Mouse (Mus musculus) stomach, embryonic 15.5 days (tissue): ENCODE measurements at regions not wholly inside any gene's neighbourhood (a gene's known extent, or its start where the extent isn't known, plus 50 kb on each side); places are given as distances from the start of the nearest gene placed in this dataset.

ENCODE experiments used
- ATAC-seq: fragments of 200-750 bp; cut with Nextera tagmentation; 2 replicates; pipeline ENCODE4 v1.8.0; 2017; ENCODE audit warnings: low read depth, moderate number of reproducible peaks, moderate TSS enrichment; ENCODE audit not compliant: insufficient read depth, low FRiP score
- H3K27ac ChIP-seq: fragments of 300-500 bp; sonication (generic); 2 replicates; pipeline ENCODE4 v1.5.1; 2015; ENCODE audit warnings: mild to moderate bottlenecking, inconsistent platforms
- H3K27me3 ChIP-seq: fragments of 300-500 bp; sonication (generic); replicated peaks from 2 replicates; pipeline ENCODE4 v1.6.1; 2015; ENCODE audit warnings: inconsistent platforms
- H3K36me3 ChIP-seq: fragments of 300-500 bp; sonication (generic); 2 replicates; pipeline ENCODE4 v1.6.1; 2015; ENCODE audit warnings: inconsistent platforms
- H3K4me1 ChIP-seq: fragments of 300-500 bp; sonication (generic); 2 replicates; pipeline ENCODE4 v1.6.1; 2015; ENCODE audit warnings: inconsistent platforms
- H3K4me2 ChIP-seq: fragments of 300-500 bp; sonication (generic); 2 replicates; pipeline ENCODE4 v1.6.1; 2015; ENCODE audit warnings: mild to moderate bottlenecking, inconsistent platforms
- H3K4me3 ChIP-seq: fragments of 300-500 bp; sonication (generic); replicated peaks from 2 replicates; pipeline ENCODE4 v1.5.1; 2015; ENCODE audit warnings: inconsistent platforms
- H3K9ac ChIP-seq: fragments of 300-500 bp; sonication (generic); 2 replicates; pipeline ENCODE4 v1.6.1; 2015; ENCODE audit warnings: inconsistent platforms
- H3K9me3 ChIP-seq: fragments of 300-500 bp; sonication (generic); 2 replicates; pipeline ENCODE4 v1.6.1; 2016; ENCODE audit warnings: inconsistent platforms
- WGBS: fragments of 180-500 bp; shearing (Covaris S2); methylation state at CpG from one replicate; pipeline ENCODE4 v1.1.7; 2015; 5-methylcytosine and 5-hydroxymethylcytosine counted together

DNA sequence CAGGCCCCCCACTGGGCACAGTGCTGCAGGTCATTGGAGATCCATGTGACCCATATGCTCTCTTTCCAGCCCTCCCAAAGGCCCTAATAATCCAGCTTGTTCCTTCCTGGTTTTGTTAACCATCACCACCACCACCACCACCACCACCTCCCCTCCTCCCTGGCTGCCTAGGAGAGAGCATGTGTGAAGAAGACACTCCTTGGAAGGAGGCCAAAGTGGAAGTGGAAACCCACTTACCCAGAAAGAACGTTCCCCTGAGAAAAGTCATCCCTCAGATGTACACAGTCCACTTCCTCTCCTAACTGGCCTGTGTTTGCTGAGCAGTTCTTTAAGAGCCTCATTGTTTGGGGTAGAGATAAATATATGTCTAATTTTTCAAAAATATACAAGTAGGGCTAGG is 62.9 kb upstream of the Hand1 start:
- 24% methylated on average over 1 of the region's 1 CpGs for WGBS

DNA sequence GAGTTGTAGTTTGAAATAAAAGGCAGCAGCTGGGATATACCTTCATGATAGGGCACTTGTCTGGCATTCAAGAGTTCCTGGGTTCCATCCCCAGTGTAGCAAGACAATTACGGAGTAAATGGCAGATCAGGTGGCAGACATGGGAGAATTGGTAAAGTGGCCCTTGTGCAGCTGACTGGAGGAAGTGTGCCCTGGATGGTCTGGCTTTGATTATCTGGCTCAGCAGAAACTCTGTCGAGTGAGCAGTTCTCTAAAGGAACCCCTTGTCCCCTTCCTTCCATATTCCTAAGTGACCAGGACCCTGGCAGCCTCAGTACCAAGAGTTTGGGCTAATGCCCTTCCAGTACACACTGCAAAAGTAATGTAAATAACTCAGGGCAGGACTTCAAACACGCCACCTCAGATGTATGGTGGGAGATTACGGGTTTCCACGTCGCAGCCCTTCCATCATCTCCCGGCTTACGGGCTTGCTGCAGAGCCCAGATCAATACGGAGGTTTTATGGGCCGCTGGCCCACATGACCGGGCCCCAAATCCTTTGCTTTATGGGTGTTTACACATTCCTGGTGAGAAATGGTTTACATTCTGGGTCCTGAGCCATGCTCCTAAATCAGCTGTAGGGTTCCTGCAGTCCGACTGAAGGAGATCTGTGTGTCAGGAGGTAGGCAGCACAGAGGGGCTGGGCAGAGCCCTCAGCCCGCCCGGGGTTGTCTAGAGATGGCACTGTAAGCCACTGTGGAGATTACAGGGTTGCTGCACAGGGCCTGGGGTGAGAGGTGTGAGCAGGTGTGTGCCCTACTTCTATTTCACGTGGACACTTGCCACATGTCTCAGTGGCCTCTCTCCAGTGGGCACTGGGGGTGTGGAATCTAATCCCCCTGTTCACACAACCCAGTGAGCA is 50.4 kb upstream of the Hand1 start:
- Histone ChIP-seq H3K36me3 (no peaks in the 10 kb centered on the region), H3K9ac (no peak overlapping the region), H3K27ac (no peak overlapping the region), H3K27me3 (no peaks in the 10 kb centered on the region), H3K9me3 (no peaks in the 10 kb centered on the region), H3K4me3 (no peak overlapping the region), H3K4me1 (peaks cover 8% of the 10 kb centered on the region; the same call in 1 of the 2 replicates), H3K4me2 (no peak overlapping the region)
- 29% methylated on average over 15 of the region's 15 CpGs for WGBS
- no peak; the same call in 1 of the 2 replicates for ATAC-seq

More for the DNA sequence above, 62.9 kb upstream of the Hand1 start:
- Histone ChIP-seq H3K4me1 (no peaks in the 10 kb centered on the region), H3K36me3 (no peaks in the 10 kb centered on the region), H3K4me3 (no peak overlapping the region), H3K27me3 (no peaks in the 10 kb centered on the region), H3K9me3 (no peaks in the 10 kb centered on the region), H3K9ac (no peak overlapping the region), H3K27ac (no peak overlapping the region), H3K4me2 (no peak overlapping the region)
- no peak for ATAC-seq
